Mouse (Mus musculus): ENCODE results near the gene Slc46a3.

- TF ChIP-seq CTCF (IDR thresholded peaks at IDR 0.05; ENCODE audit: extremely low read depth, insufficient read depth, low read length) (no peak), POLR2A (IDR thresholded peaks at IDR 0.05; ENCODE audit: extremely low read depth, insufficient read depth, low read length) (no peak)
Measured at GRCm38 (mm10) chr5:147860076-147860448, 34.6 kb downstream of the Slc46a3 start.

Measured in cortical plate, adult 2 months (tissue).